Mouse (Mus musculus) thymus, postnatal 4 days (tissue): Measurements from ENCODE around the gene Bet1.

Source experiments
- DNase-seq: peaks from one replicate; pipeline ENCODE4 v3.0.0; 2021

The Bet1 gene

DNA sequence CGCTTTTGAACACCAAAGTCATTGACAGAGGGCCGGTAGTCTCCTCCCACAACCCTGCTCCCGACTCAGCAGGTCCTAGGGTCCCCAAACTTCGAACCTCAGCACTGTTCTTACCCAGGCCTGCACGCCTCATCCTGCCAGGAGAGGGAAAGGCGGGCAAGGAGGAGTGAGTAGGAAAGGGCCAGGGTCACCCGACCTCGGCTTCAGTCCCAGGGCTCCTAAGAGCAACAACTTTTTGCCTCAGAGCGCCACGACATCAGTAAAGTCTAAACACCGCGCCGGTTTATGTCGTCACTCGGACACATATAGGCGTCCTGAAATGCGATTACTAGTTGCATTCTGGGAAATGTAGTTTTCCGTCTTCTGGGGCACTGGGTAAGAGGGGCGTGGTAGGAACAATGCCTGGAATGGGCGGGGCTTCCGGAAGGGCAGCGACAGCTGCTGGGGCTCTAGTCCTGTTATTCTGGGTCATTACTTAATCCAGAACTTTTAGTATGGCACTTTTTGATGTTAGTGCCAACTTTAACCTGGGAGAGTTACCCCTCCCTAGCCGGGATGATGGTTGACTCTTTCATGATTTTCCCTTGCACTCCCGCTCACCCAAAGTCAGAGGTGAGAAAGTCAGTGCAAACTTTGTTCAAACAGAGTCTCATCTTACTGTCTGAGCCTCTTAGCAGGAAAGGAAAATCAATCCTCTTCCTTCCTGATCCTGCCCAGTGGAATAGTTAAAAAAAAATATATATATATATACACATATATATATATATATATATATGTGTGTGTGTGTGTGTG, at the start of gene Bet1:
TSS of gene Bet1 (minus strand) at position 310 of the 792 bp plus-strand sequence.
- peak; percentile 92 for DNase-seq

DNA sequence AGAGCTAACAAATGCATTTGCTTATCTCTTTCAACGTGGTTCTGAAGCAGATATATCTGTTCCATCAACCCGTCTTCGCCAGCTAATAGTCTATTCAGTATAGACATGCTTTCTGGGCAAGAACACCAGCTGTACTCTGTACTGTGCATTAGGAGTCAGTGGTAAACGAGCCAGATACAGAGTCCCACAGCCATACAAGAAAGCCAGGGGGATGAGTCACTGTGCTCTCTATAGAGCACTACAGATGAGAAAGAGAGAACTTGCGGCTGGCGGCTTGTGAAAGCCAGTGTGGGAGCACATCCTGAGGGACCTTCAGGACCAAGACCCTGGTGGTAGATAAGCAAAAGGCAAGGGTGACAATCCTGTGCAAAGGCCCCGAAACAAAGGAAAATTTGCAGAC, 45.5 kb upstream of the Bet1 start:
- DNase-seq, result no peak

DNA sequence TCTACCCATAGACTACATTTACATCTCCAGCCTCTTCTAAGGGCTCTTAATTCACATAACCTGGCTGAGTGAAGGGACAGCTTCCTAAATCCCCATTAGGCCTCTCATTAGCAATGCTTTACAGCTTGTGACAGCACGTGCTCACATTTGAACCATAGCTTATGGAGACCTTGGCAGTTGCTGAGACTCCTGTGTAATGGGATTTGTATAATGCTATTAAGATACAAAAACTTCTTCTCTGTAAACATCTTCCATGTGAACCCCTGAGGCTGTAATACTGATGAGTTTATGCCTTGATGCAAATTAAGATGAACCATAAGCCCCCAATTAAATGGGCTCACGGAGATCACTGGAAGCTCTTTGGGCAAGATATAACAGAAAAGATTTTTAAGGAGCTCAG, 44.4 kb upstream of the Bet1 start:
- DNase-seq, result no peak

DNA sequence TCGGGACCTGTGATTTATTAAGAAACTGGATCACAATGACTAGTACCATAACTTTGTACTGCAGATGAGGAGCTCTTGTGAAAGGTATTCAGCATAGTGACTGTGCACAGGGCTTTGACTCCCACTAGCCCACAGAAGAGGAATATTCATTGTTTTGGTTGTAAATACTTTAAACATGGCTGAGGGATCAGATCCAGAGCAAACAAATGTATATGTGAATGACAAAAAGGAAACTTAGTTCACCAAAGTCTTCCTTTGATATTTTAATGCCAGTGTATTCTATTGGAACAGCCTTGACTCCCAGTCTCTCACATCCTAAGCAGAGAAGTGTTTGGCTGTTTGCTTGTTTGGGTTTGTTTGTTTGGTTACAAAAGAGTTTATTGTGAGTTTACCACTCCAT, 31.8 kb upstream of the Bet1 start:
- DNase-seq, result no peak

DNA sequence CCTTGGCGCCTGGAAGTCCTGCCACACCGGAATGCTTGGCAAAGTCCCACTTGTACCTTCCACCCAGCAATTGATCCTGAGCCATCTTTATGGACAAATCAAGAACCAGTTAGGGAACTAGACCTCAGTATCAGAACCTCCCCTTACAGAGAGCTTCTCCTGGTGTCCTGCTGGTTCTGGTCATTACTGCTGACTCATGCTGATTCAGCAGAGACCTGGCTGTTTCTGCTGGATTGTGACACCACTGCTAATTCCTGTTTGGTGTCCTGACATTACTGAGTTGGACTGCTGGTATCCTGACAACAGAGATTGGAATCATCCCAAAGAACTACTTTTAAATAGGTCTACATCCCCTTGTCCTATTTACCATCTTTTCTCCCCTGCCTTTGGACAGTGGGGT, 3.7 kb upstream of the Bet1 start:
- DNase-seq, result no peak

DNA sequence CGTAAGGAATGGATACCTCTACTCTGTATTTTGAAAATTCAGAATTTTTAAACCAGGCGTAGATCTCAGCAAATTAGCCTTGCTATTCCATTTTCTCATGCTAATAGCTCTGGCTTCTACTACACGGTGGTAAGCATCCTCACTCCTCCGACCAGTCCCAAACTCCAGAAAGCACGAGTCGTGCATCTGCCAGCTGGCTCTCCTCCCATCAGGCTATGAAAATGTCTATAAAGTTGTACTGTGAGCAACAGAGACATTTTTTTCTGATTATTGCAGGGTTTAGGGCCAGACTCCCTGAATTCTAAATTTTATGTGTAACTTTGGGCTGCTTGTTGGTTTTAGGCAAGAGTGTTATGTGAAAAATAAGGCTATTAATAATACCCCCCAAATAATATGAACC, 14.5 kb downstream of the Bet1 start:
- DNase-seq, result no peak

DNA sequence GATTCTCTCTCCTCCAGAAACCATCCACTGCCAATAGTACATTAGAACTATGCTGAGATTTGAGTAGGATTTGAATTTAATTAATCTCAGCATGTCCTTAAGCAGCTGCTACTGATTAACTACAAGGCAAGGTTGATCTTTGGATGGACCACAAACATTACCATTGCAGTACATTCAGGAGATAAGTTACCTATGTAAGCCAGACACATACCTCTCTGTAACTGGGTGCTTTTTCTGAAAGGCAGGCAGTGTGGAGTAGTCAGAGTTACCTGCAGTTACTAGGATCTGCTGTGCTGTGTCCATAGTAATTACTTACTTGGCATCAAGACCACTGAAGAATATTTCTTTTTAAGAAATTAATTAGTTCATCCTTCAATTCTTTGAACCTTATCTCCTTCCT, 17.1 kb downstream of the Bet1 start:
- DNase-seq, result no peak

DNA sequence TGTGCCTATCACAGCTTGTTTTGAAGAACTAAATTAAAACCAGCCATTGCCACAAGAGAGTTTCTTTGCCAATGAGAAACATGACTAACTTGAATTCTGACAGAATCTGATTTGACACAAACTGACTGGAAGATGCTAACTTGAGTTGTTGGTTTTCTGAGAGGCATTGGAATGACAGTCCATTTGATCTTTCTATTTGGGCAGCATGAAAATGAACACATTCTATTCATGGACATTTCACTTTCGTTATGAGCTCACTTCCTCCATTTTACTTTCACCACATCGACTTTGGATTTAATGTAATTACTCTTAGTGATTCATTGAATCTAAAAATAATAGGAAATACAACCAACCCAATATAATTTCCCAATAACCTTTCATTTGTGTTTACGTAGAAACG, 32.4 kb downstream of the Bet1 start:
- DNase-seq, result no peak

DNA sequence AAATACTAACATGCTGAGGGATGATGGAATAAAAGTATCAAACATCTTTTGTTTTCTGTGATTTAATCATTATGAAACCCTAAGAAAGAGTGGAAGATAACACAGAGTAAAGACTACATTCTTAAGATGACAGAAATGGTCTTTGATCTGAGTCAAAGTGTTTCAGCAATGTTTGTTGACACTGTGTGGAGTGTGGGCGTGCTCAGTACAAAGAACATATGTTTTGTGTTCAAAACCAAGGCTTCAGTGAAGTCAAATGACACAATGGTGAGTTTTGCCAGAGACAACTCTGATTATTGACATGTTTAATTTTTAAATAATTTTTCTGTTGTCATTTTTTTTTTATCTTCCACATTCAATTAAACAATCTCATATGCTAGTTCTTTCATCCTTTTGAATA, 33.9 kb downstream of the Bet1 start:
- no peak for DNase-seq

DNA sequence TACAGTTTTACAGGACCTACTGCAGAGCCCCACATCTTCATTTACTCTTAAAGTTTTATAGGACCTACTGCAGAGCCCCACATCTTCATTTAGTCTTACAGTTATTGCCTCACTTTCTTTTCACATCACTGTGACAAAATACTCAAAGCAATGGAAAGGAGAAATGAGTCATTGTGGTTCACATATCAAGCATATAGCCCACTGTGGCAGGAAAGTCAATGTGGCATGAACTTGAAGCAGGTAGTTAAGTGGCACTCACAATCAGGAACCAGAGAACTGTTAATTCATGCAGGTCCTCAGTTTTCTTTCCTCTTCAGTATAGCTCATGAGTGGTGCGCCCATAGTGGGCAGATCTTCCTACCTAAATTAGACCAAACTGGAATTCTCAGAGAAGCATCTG, 39.6 kb downstream of the Bet1 start:
- no peak for DNase-seq

DNA sequence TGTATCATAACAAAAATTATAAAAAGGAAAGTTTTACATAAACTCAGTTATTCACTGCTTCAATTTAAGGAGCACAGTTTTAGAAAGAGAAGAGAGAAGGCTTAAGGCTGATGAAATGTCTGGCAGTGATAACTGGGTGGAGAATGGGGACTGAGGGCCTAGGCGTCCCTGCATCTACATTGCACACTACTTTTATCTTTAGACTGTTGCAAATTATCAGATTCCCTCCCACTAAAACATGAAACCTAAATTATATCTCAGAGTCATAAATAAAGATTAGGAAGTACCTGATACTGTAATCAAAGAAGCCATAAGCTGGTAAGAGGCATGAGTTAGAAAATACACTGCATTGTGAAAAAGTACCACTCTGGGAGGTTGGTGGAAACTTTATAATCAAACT, 45.0 kb downstream of the Bet1 start:
- no peak for DNase-seq

DNA sequence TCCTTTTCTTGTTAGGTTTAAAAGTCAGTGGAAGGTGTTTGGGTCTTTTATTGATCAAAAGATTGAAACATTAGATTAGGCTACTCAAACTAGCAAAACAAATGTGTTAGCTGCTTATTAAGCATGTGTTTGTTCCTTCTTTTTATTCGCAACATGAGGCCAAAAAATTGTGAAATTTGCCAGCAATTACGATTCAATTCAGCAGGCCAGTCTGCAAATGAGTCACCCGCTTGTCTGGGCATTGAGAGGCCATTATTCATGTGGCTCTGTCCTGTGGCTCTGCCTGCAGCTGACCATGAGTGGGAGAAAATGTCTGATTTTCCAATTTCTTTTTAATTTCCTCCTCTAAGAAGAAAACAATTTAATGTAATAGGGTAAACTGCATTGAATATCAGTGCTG, 55.8 kb downstream of the Bet1 start:
- DNase-seq, result no peak
